Mouse (Mus musculus) embryonic facial prominence, embryonic 12.5 days (tissue): ENCODE data around the gene Dock4. TPM values are rescaled to one million over a fixed set of nuclear protein-coding genes. Genes with fewer than 3 reads are reported as not detected.
A peak's percentile ranks its signal among the peaks of the same experiment; 100 is the strongest.

ENCODE experiments used
- ATAC-seq: fragments of 200-750 bp; cut with Nextera tagmentation; 2 replicates; pipeline ENCODE4 v1.8.0; 2017; ENCODE audit not compliant: insufficient number of reproducible peaks, insufficient read depth, low FRiP score, low TSS enrichment
- H3K27ac ChIP-seq: fragments of 300-500 bp; sonication (generic); 2 replicates; pipeline ENCODE4 v1.5.1; 2016; ENCODE audit warnings: mild to moderate bottlenecking
- H3K27me3 ChIP-seq: fragments of 300-500 bp; sonication (generic); 2 replicates; pipeline ENCODE4 v1.6.1; 2016; ENCODE audit warnings: mild to moderate bottlenecking, moderate library complexity
- H3K36me3 ChIP-seq: fragments of 300-500 bp; sonication (generic); 2 replicates; pipeline ENCODE4 v1.6.1; 2016; ENCODE audit warnings: mild to moderate bottlenecking
- H3K4me1 ChIP-seq: fragments of 300-500 bp; sonication (generic); 2 replicates; pipeline ENCODE4 v1.6.1; 2016
- H3K4me2 ChIP-seq: fragments of 300-500 bp; sonication (generic); replicated peaks from 2 replicates; pipeline ENCODE4 v1.6.1; 2016; ENCODE audit warnings: mild to moderate bottlenecking, moderate library complexity
- H3K4me3 ChIP-seq: fragments of 300-500 bp; sonication (generic); 2 replicates; pipeline ENCODE4 v1.5.1; 2016; ENCODE audit warnings: mild to moderate bottlenecking
- H3K9ac ChIP-seq: fragments of 300-500 bp; sonication (generic); 2 replicates; pipeline ENCODE4 v1.6.1; 2016; ENCODE audit warnings: mild to moderate bottlenecking, moderate library complexity
- H3K9me3 ChIP-seq: fragments of 300-500 bp; sonication (generic); 2 replicates; pipeline ENCODE4 v1.6.1; 2016; ENCODE audit warnings: mild to moderate bottlenecking, moderate library complexity
- whole genome bisulfite sequencing: fragments of 180-500 bp; shearing (Covaris S2); methylation state at CpG from one replicate; pipeline ENCODE4 v1.1.7; 2016; 5-methylcytosine and 5-hydroxymethylcytosine counted together
- polyA plus RNA-seq: library from polyadenylated mRNA; unstranded; fragments of >200 nt; fragmentation: Nextera tagmentation; extraction: Ambion mirVana; gene quantifications from 2 replicates; pipeline ENCODE4 v1.2.1, GENCODE M21; 2016

Gene Dock4
- polyA plus RNA-seq, 1 experiment from 2014 or later = 24.5 TPM

GRCm38 (mm10) chr12:40818046-40818708, 372.4 kb downstream of the Dock4 start:
- WGBS = 88% methylated on average over 6 of the region's 6 CpGs
- no peaks in the 10 kb centered on the region for H3K9me3 ChIP-seq
- no peak overlapping the region for H3K27ac ChIP-seq
- H3K4me1 ChIP-seq = no peaks in the 10 kb centered on the region
- H3K27me3 ChIP-seq = no peaks in the 10 kb centered on the region
- H3K4me3 ChIP-seq = no peak overlapping the region
- no peak overlapping the region for H3K9ac ChIP-seq
- no peak for ATAC-seq
- no peak overlapping the region for H3K4me2 ChIP-seq
- H3K36me3 ChIP-seq = peaks cover 9% of the 10 kb centered on the region; the same call in 1 of the 2 replicates

GRCm38 (mm10) chr12:40823631-40824030, 377.9 kb downstream of the Dock4 start:
- Histone ChIP-seq H3K4me3 (no peak overlapping the region), H3K9ac (no peak overlapping the region), H3K9me3 (no peaks in the 10 kb centered on the region), H3K4me1 (peaks cover 3% of the 10 kb centered on the region; the same call in 1 of the 2 replicates), H3K36me3 (peaks cover 5% of the 10 kb centered on the region; the same call in 1 of the 2 replicates), H3K27me3 (no peaks in the 10 kb centered on the region), H3K4me2 (no peak overlapping the region), H3K27ac (no peak overlapping the region)
- ATAC-seq = no peak
- 90% methylated on average over 5 of the region's 5 CpGs for WGBS

GRCm38 (mm10) chr12:40824251-40824650, 378.5 kb downstream of the Dock4 start:
- ATAC-seq = no peak
- Histone ChIP-seq H3K9ac (no peak overlapping the region), H3K4me3 (no peak overlapping the region), H3K4me2 (no peak overlapping the region), H3K9me3 (no peaks in the 10 kb centered on the region), H3K4me1 (peaks cover 3% of the 10 kb centered on the region; the same call in 1 of the 2 replicates), H3K36me3 (peaks cover 5% of the 10 kb centered on the region; the same call in 1 of the 2 replicates), H3K27ac (0 out of 2 replicates have a peak overlapping the region, but pooled peaks have one; percentile 36), H3K27me3 (no peaks in the 10 kb centered on the region)
- 74% methylated on average over 2 of the region's 2 CpGs for WGBS

- Histone ChIP-seq H3K4me2 (no peak overlapping the region), H3K27me3 (no peaks in the 10 kb centered on the region), H3K27ac (no peak overlapping the region), H3K36me3 (no peaks in the 10 kb centered on the region), H3K4me3 (no peak overlapping the region), H3K9me3 (no peaks in the 10 kb centered on the region), H3K4me1 (peaks cover 3% of the 10 kb centered on the region; the same call in 1 of the 2 replicates), H3K9ac (no peak overlapping the region)
- WGBS = 68% methylated on average over 5 of the region's 5 CpGs
- no peak for ATAC-seq
These were observed 380.2 kb downstream of the Dock4 start for GRCm38 (mm10) chr12:40825935-40826460.

GRCm38 (mm10) chr12:40826491-40826890, 380.7 kb downstream of the Dock4 start:
- H3K27me3 ChIP-seq = no peaks in the 10 kb centered on the region
- H3K4me1 ChIP-seq = peaks cover 3% of the 10 kb centered on the region; the same call in 1 of the 2 replicates
- no peak overlapping the region for H3K27ac ChIP-seq
- H3K4me2 ChIP-seq = no peak overlapping the region
- no peak overlapping the region for H3K4me3 ChIP-seq
- no peak overlapping the region for H3K9ac ChIP-seq
- no peaks in the 10 kb centered on the region for H3K9me3 ChIP-seq
- 26% methylated on average over 3 of the region's 3 CpGs for WGBS
- H3K36me3 ChIP-seq = no peaks in the 10 kb centered on the region
- ATAC-seq = no peak

GRCm38 (mm10) chr12:40828025-40828424, 382.3 kb downstream of the Dock4 start:
- Histone ChIP-seq H3K4me1 (peaks cover 3% of the 10 kb centered on the region; the same call in 1 of the 2 replicates), H3K27ac (no peak overlapping the region), H3K4me2 (no peak overlapping the region), H3K36me3 (peaks cover 4% of the 10 kb centered on the region; the same call in 1 of the 2 replicates), H3K9me3 (no peaks in the 10 kb centered on the region), H3K4me3 (no peak overlapping the region), H3K9ac (no peak overlapping the region), H3K27me3 (no peaks in the 10 kb centered on the region)
- ATAC-seq = no peak

- no peaks in the 10 kb centered on the region for H3K9me3 ChIP-seq
- ATAC-seq = no peak
- WGBS = 86% methylated on average over 1 of the region's 1 CpGs
These were observed 383.5 kb downstream of the Dock4 start for GRCm38 (mm10) chr12:40829269-40829668.

GRCm38 (mm10) chr12:40832157-40832556, 386.4 kb downstream of the Dock4 start:
- 72% methylated on average over 8 of the region's 8 CpGs for WGBS
- Histone ChIP-seq H3K4me1 (no peaks in the 10 kb centered on the region), H3K4me2 (no peak overlapping the region), H3K9me3 (no peaks in the 10 kb centered on the region), H3K36me3 (peaks cover 4% of the 10 kb centered on the region; the same call in 1 of the 2 replicates), H3K27me3 (no peaks in the 10 kb centered on the region), H3K27ac (no peak overlapping the region), H3K4me3 (no peak overlapping the region), H3K9ac (no peak overlapping the region)
- ATAC-seq = no peak

More at GRCm38 (mm10) chr12:40829269-40829668, 383.5 kb downstream of the Dock4 start:
- H3K4me1 ChIP-seq = peaks cover 3% of the 10 kb centered on the region; the same call in 1 of the 2 replicates
- no peak overlapping the region for H3K4me2 ChIP-seq
- H3K4me3 ChIP-seq = no peak overlapping the region
- H3K27me3 ChIP-seq = no peaks in the 10 kb centered on the region
- H3K27ac ChIP-seq = no peak overlapping the region
- no peak overlapping the region for H3K9ac ChIP-seq
- peaks cover 4% of the 10 kb centered on the region; the same call in 1 of the 2 replicates for H3K36me3 ChIP-seq

- 70% methylated on average over 6 of the region's 6 CpGs for WGBS
- H3K27me3 ChIP-seq = no peaks in the 10 kb centered on the region
- H3K9me3 ChIP-seq = no peaks in the 10 kb centered on the region
- H3K27ac ChIP-seq = no peak overlapping the region
- no peaks in the 10 kb centered on the region for H3K4me1 ChIP-seq
- ATAC-seq = peak; percentile 61; the same call in 1 of the 2 replicates
- H3K4me3 ChIP-seq = no peak overlapping the region
- no peak overlapping the region for H3K4me2 ChIP-seq
- H3K9ac ChIP-seq = no peak overlapping the region
- peaks cover 4% of the 10 kb centered on the region; the same call in 1 of the 2 replicates for H3K36me3 ChIP-seq
These were observed 391.2 kb downstream of the Dock4 start for GRCm38 (mm10) chr12:40836924-40837323.

GRCm38 (mm10) chr12:40837597-40838337, 392.0 kb downstream of the Dock4 start:
- Histone ChIP-seq H3K4me1 (no peaks in the 10 kb centered on the region), H3K27ac (no peak overlapping the region), H3K9me3 (no peaks in the 10 kb centered on the region), H3K27me3 (no peaks in the 10 kb centered on the region), H3K4me2 (no peak overlapping the region), H3K9ac (no peak overlapping the region), H3K4me3 (no peak overlapping the region), H3K36me3 (0 out of 2 replicates have a peak, but pooled peaks cover under 1% of the 10 kb centered on the region)
- no peak for ATAC-seq
- WGBS = 5% methylated on average over 8 of the region's 8 CpGs

- Histone ChIP-seq H3K9me3 (no peaks in the 10 kb centered on the region), H3K4me3 (no peak overlapping the region), H3K27ac (no peak overlapping the region), H3K27me3 (no peaks in the 10 kb centered on the region), H3K4me1 (no peaks in the 10 kb centered on the region), H3K9ac (no peak overlapping the region), H3K36me3 (no peaks in the 10 kb centered on the region), H3K4me2 (no peak overlapping the region)
- no peak for ATAC-seq
- 78% methylated on average over 2 of the region's 2 CpGs for WGBS
These were observed 392.6 kb downstream of the Dock4 start for GRCm38 (mm10) chr12:40838338-40838695.
